Mouse (Mus musculus): ENCODE measurements at regions not wholly inside any gene's neighbourhood (a gene's known extent, or its start where the extent isn't known, plus 50 kb on each side); places are given as distances from the start of the nearest gene placed in this dataset.

GRCm38 (mm10) chr15:62190224-62190910 lies 1267.6 kb upstream of the A1bg start:
- H3K4me1 ChIP-seq (replicated peaks): no peaks in the 10 kb centered on the region
- WGBS: 89% methylated on average over 5 of the region's 5 CpGs
- H3K27me3 ChIP-seq (ENCODE audit: insufficient read depth, poor library complexity, severe bottlenecking): no peaks in the 10 kb centered on the region
- H3K36me3 ChIP-seq: no peaks in the 10 kb centered on the region
- no peak overlapping the region for H3K27ac ChIP-seq
- H3K9me3 ChIP-seq: no peaks in the 10 kb centered on the region
- DNase-seq (ENCODE audit: low spot score): no peak
- no peak overlapping the region for H3K4me3 ChIP-seq

DNA sequence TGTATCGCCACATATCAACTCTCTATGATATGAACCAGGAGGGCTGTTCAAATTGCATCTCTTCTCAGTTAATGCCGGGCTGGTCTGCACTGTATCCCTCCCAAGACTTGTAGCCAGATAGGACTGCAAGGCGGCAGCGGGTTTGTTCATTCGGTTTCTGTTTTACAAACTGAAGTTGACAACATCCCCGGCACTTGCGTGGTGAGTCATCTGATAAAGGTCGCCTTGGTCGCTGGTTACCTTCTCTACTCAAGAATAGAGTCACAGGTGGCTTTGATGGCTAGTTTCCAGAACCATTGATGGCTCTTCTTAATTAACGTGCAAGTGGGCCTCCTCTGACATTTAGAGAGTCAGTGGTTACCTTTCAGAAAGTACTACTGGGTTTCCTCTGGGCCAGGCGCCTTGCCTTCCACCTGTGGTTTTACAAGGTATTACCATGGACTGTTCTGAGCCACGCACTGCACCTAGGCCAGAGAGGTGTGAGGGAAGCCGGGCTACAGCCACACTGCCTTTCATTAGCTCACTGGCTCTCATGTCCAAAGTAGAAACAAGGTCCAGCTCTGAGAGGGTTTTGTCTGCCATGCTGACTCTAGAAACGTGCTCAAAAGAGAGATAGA lies 1266.9 kb upstream of the A1bg start:
- no peak overlapping the region for H3K4me3 ChIP-seq
- no peak overlapping the region for H3K27ac ChIP-seq
- 92% methylated on average over 14 of the region's 14 CpGs for WGBS
- H3K36me3 ChIP-seq: no peaks in the 10 kb centered on the region
- DNase-seq (ENCODE audit: low spot score): no peak
- H3K27me3 ChIP-seq (ENCODE audit: insufficient read depth, poor library complexity, severe bottlenecking): no peaks in the 10 kb centered on the region
- no peaks in the 10 kb centered on the region for H3K9me3 ChIP-seq
- H3K4me1 ChIP-seq (replicated peaks): no peaks in the 10 kb centered on the region

DNA sequence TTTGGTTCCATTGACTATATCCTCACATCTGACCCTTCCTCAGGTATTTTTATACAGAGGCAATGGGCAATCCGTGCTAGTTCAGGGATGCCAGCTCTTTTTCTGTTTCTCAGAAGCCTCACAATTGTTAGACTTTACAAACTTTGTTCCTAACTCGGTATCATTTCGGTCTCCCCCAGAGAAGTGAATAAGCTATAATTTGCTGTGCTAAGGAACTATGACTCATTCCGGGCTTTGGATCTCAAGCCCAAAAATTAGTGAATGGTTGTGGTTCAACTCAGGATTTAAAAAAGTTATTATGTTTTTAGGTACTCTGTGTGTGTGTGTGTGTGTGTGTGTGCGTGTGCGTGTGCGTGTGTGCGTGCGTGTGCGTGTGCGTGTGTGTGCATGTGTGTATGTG lies 1263.7 kb upstream of the A1bg start:
- 91% methylated on average over 11 of the region's 11 CpGs for WGBS

DNA sequence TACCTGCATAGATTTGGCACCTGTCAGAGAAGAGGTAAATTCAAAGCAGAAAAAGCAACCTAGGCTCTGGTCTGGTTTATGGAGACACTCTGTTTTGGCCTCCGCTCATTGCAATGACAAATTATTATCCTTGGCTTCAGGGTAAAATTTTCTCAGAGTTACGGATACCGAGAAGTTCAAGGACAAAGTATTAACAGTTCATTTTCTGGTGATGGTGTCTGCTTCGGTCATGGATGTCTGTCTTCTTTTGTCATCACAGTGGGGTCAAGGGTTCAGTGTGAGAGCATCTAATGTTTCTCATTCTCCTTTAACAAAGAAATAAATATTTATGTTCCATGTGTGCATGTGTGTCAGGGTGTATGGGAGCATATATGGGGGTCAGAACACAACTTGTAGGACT lies 1261.0 kb upstream of the A1bg start:
- Histone ChIP-seq H3K4me3 (no peak overlapping the region), H3K36me3 (no peaks in the 10 kb centered on the region), H3K27ac (no peak overlapping the region), H3K9me3 (no peaks in the 10 kb centered on the region), H3K4me1 (replicated peaks) (no peaks in the 10 kb centered on the region; the same call in 1 of the 2 replicates), H3K27me3 (ENCODE audit: insufficient read depth, poor library complexity, severe bottlenecking) (no peaks in the 10 kb centered on the region)
- DNase-seq (ENCODE audit: low spot score): no peak
- WGBS: 91% methylated on average over 4 of the region's 4 CpGs

More for the DNA sequence above, 1263.7 kb upstream of the A1bg start:
- Histone ChIP-seq H3K9me3 (no peaks in the 10 kb centered on the region), H3K4me1 (replicated peaks) (no peaks in the 10 kb centered on the region; the same call in 1 of the 2 replicates), H3K36me3 (no peaks in the 10 kb centered on the region), H3K4me3 (no peak overlapping the region), H3K27me3 (ENCODE audit: insufficient read depth, poor library complexity, severe bottlenecking) (no peaks in the 10 kb centered on the region), H3K27ac (no peak overlapping the region)
- no peak for DNase-seq (ENCODE audit: low spot score)

GRCm38 (mm10) chr15:62181454-62181910 lies 1258.7 kb upstream of the A1bg start:
- H3K27me3 ChIP-seq (ENCODE audit: insufficient read depth, poor library complexity, severe bottlenecking): no peaks in the 10 kb centered on the region
- H3K4me3 ChIP-seq: no peak overlapping the region
- no peaks in the 10 kb centered on the region for H3K36me3 ChIP-seq
- WGBS: 90% methylated on average over 2 of the region's 2 CpGs
- no peak overlapping the region for H3K27ac ChIP-seq
- H3K9me3 ChIP-seq: no peaks in the 10 kb centered on the region
- DNase-seq (ENCODE audit: low spot score): no peak
- peaks cover 4% of the 10 kb centered on the region; the same call in 1 of the 2 replicates for H3K4me1 ChIP-seq (replicated peaks)

DNA sequence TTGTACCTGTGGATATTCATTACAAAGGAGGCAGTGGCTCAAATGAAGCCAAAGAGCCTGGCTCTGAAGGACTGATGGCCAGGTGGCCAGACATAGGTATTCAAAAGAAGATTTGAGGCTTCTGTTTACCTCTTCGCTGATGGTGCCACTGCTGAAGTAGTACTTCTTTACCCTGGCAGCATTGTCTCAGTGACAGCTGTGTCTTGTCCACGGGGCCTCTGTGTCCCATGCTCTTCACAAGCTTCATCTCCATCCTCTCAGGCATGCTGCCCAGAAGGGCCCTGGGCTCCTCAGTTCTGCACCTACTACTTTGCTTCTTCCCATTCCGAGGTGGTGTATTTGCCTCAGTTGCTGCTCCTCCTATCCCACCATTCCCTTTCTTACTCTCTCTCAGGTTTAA lies 1257.9 kb upstream of the A1bg start:
- H3K36me3 ChIP-seq: no peaks in the 10 kb centered on the region
- H3K4me3 ChIP-seq: no peak overlapping the region
- no peak for DNase-seq (ENCODE audit: low spot score)
- no peaks in the 10 kb centered on the region for H3K27me3 ChIP-seq (ENCODE audit: insufficient read depth, poor library complexity, severe bottlenecking)
- H3K4me1 ChIP-seq (replicated peaks): peaks cover 10% of the 10 kb centered on the region; the same call in 1 of the 2 replicates
- WGBS: 89% methylated on average over 3 of the region's 3 CpGs
- no peaks in the 10 kb centered on the region for H3K9me3 ChIP-seq
- no peak overlapping the region for H3K27ac ChIP-seq

DNA sequence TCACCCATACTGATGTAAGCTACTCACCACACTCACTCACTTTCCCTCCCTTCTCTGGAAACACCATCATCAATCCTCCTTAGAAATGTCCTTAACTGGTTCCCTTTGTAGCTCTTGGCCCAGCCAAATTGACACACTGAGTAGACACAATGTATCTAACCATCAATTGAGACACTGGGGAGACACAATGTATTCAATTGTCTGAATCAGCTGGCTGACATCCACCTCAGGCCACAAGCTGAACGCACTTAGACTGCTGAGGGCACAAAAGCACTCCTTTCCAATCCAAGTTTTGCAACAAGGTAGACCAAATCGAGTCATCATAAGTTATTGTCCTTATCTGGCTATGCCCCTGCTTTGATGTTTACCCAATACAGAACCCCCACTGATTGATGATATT lies 1257.0 kb upstream of the A1bg start:
- H3K4me3 ChIP-seq: no peak overlapping the region
- no peaks in the 10 kb centered on the region for H3K27me3 ChIP-seq (ENCODE audit: insufficient read depth, poor library complexity, severe bottlenecking)
- H3K9me3 ChIP-seq: no peaks in the 10 kb centered on the region
- H3K36me3 ChIP-seq: no peaks in the 10 kb centered on the region
- H3K4me1 ChIP-seq (replicated peaks): peaks cover 10% of the 10 kb centered on the region; the same call in 1 of the 2 replicates
- WGBS: 70% methylated on average over 2 of the region's 2 CpGs
- no peak overlapping the region for H3K27ac ChIP-seq
- no peak for DNase-seq (ENCODE audit: low spot score)

- no peaks in the 10 kb centered on the region for H3K9me3 ChIP-seq
- peaks cover 10% of the 10 kb centered on the region; the same call in 1 of the 2 replicates for H3K4me1 ChIP-seq (replicated peaks)
- DNase-seq (ENCODE audit: low spot score): no peak
- H3K27me3 ChIP-seq (ENCODE audit: insufficient read depth, poor library complexity, severe bottlenecking): no peaks in the 10 kb centered on the region
- no peaks in the 10 kb centered on the region for H3K36me3 ChIP-seq
- H3K4me3 ChIP-seq: no peak overlapping the region
- H3K27ac ChIP-seq: no peak overlapping the region
- 89% methylated on average over 6 of the region's 6 CpGs for WGBS
Measured at GRCm38 (mm10) chr15:62178568-62178967, 1255.8 kb upstream of the A1bg start.

GRCm38 (mm10) chr15:62177768-62178410 lies 1255.1 kb upstream of the A1bg start:
- DNase-seq (ENCODE audit: low spot score): no peak
- H3K9me3 ChIP-seq: no peaks in the 10 kb centered on the region
- no peak overlapping the region for H3K4me3 ChIP-seq
- H3K4me1 ChIP-seq (replicated peaks): peaks cover 10% of the 10 kb centered on the region; the same call in 1 of the 2 replicates
- H3K27me3 ChIP-seq (ENCODE audit: insufficient read depth, poor library complexity, severe bottlenecking): no peaks in the 10 kb centered on the region
- 95% methylated on average over 9 of the region's 9 CpGs for WGBS
- H3K27ac ChIP-seq: no peak overlapping the region
- no peaks in the 10 kb centered on the region for H3K36me3 ChIP-seq

DNA sequence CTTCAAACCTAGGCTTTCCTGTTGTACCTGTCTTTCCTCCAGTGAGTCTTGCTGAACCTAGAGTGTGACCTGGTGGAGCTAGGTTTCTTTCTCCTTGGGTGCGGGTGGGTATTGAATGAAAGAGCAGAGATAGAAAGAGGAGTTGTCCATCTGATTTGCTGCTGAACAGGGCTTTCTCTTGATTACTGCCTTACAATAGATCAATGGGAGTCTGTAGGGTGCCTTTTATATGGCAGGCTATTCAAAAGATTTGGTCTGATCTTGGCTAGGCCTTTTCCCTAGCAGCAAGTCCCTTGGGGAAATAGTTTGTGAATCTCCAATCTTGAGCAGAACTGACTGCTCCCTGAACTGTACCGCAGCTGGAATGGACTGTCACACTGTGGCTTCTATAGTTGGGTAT lies 1253.3 kb upstream of the A1bg start:
- no peaks in the 10 kb centered on the region for H3K9me3 ChIP-seq
- no peak for DNase-seq (ENCODE audit: low spot score)
- H3K36me3 ChIP-seq: no peaks in the 10 kb centered on the region
- no peak overlapping the region for H3K27ac ChIP-seq
- H3K27me3 ChIP-seq (ENCODE audit: insufficient read depth, poor library complexity, severe bottlenecking): no peaks in the 10 kb centered on the region
- peaks cover 10% of the 10 kb centered on the region; the same call in 1 of the 2 replicates for H3K4me1 ChIP-seq (replicated peaks)
- no peak overlapping the region for H3K4me3 ChIP-seq
- 63% methylated on average over 2 of the region's 2 CpGs for WGBS

DNA sequence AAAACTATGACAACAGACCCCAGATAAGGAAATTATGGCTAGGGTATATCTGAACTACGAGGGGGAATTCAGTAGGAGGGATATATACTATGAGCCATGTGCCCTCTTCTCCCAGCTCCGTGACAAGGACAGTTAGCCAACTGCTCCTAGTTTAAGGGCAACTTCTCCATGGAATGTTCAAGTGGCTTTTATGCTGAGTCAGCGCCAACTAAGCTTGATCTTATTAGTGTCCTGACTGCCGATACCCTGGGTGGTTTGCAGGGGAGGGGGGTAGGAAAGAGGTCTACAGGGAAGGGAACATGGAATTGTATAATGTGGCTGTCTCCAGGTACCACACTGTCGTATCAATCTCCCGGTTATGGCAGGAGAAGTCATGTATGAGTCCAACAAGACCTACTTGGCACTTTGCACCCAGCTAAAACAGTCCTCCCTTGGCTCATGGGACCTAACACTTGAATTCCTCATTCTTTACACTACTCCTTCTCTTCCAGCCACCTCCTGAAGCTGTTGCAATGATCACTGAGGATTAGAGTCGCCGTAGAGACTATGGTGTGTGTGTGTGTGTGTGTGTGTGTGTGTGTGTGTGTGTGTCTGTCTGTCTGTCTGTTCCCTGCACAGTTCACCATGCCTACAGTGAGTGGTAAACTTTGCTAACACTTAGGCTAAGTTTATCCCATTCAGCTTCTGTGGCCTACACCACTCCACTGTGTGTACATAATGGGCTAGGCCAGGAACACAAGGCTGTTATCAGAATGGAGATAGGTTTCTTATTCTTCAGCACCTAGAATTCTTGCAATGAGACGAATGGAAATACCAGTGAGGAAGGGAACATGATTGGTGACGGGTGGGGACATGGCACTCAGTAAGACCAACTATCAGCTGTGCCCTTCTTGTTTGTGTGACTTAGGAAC lies 1251.1 kb upstream of the A1bg start:
- H3K4me1 ChIP-seq (replicated peaks): peaks cover 10% of the 10 kb centered on the region; the same call in 1 of the 2 replicates
- H3K27me3 ChIP-seq (ENCODE audit: insufficient read depth, poor library complexity, severe bottlenecking): no peaks in the 10 kb centered on the region
- no peaks in the 10 kb centered on the region for H3K9me3 ChIP-seq
- no peaks in the 10 kb centered on the region for H3K36me3 ChIP-seq
- 94% methylated on average over 10 of the region's 10 CpGs for WGBS
- no peak for DNase-seq (ENCODE audit: low spot score)
- H3K27ac ChIP-seq: no peak overlapping the region
- H3K4me3 ChIP-seq: no peak overlapping the region

DNA sequence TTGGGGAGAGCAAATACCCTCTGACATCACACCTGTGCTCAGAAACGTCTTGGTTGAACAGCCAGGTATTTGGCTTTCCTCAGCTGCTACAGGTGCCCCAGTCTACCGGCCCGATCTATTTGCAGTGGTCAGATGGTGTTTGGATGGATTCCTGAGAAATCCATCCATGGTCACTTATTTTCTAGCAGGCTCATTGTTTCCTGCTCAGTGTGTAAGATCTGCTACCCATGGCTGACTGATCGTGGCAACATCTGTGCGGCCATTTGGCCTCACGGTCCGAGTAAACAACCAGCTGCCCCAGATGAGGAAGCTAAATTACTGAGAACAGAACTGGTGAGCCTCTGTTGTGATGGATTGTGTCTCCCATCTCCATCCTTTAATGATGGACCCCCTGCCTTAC lies 1248.8 kb upstream of the A1bg start:
- Histone ChIP-seq H3K27ac (no peak overlapping the region), H3K36me3 (no peaks in the 10 kb centered on the region), H3K4me3 (no peak overlapping the region), H3K27me3 (ENCODE audit: insufficient read depth, poor library complexity, severe bottlenecking) (no peaks in the 10 kb centered on the region), H3K4me1 (replicated peaks) (peaks cover 8% of the 10 kb centered on the region; the same call in 1 of the 2 replicates), H3K9me3 (no peaks in the 10 kb centered on the region)
- WGBS: 74% methylated on average over 7 of the region's 7 CpGs
- DNase-seq (ENCODE audit: low spot score): no peak
